Mouse (Mus musculus) ES-Bruce4 (cell line): Measurements from ENCODE around the gene Smim7. TPM values are rescaled to one million over a fixed set of nuclear protein-coding genes. Genes with fewer than 3 reads are reported as not detected.

ENCODE experiments used
- H3K27ac ChIP-seq: 2 replicates; pipeline ENCODE4 v1.5.1; 2012; ENCODE audit warnings: low read length, inconsistent platforms; ENCODE audit not compliant: insufficient read depth
- H3K27me3 ChIP-seq: 2 replicates; pipeline ENCODE4 v1.6.1; 2012; ENCODE audit warnings: mild to moderate bottlenecking, low read length, inconsistent platforms; ENCODE audit not compliant: control insufficient read depth, poor library complexity, insufficient read depth, severe bottlenecking
- H3K36me3 ChIP-seq: 2 replicates; pipeline ENCODE4 v1.6.1; 2012; ENCODE audit warnings: inconsistent platforms, mild to moderate bottlenecking, low read length, moderate library complexity; ENCODE audit not compliant: control insufficient read depth, poor library complexity, insufficient read depth, severe bottlenecking
- H3K4me1 ChIP-seq: one replicate; pipeline ENCODE4 v1.8.1; 2011; ENCODE audit warnings: low read length; ENCODE audit not compliant: control insufficient read depth, insufficient read depth
- H3K4me3 ChIP-seq: 2 replicates; pipeline ENCODE4 v1.5.1; 2011; ENCODE audit warnings: low read depth, mild to moderate bottlenecking, low read length
- H3K9ac ChIP-seq: 2 replicates; pipeline ENCODE4 v1.6.1; 2012; ENCODE audit warnings: low read depth, mild to moderate bottlenecking, inconsistent platforms; ENCODE audit not compliant: poor library complexity, severe bottlenecking
- H3K9me3 ChIP-seq: replicated peaks from 2 replicates; pipeline ENCODE4 v1.6.1; 2012; ENCODE audit warnings: mild to moderate bottlenecking, low read length, inconsistent platforms; ENCODE audit not compliant: control insufficient read depth, poor library complexity, insufficient read depth, severe bottlenecking
- CTCF ChIP-seq: IDR thresholded peaks from one replicate; pipeline ENCODE4 v1.8.1; 2011; ENCODE audit warnings: low read depth, low read length
- EP300 ChIP-seq: IDR thresholded peaks from 2 replicates; pipeline ENCODE4 v1.6.1; 2011; ENCODE audit warnings: low read depth, low read length; ENCODE audit not compliant: insufficient read depth
- POLR2A ChIP-seq: IDR thresholded peaks from one replicate; pipeline ENCODE4 v1.8.1; 2011; ENCODE audit warnings: low read length; ENCODE audit not compliant: insufficient read depth
- polyA plus RNA-seq: library from polyadenylated mRNA; stranded (reverse); fragments of >200 nt; gene quantifications from 2 replicates; pipeline ENCODE4 v1.2.4, GENCODE M21; 2011; ENCODE audit warnings: low read depth; ENCODE audit not compliant: missing spikeins, insufficient read depth, insufficient read length

The Smim7 gene
- polyA plus RNA-seq: 77.7 and 78.7 TPM in 2 replicates

DNA sequence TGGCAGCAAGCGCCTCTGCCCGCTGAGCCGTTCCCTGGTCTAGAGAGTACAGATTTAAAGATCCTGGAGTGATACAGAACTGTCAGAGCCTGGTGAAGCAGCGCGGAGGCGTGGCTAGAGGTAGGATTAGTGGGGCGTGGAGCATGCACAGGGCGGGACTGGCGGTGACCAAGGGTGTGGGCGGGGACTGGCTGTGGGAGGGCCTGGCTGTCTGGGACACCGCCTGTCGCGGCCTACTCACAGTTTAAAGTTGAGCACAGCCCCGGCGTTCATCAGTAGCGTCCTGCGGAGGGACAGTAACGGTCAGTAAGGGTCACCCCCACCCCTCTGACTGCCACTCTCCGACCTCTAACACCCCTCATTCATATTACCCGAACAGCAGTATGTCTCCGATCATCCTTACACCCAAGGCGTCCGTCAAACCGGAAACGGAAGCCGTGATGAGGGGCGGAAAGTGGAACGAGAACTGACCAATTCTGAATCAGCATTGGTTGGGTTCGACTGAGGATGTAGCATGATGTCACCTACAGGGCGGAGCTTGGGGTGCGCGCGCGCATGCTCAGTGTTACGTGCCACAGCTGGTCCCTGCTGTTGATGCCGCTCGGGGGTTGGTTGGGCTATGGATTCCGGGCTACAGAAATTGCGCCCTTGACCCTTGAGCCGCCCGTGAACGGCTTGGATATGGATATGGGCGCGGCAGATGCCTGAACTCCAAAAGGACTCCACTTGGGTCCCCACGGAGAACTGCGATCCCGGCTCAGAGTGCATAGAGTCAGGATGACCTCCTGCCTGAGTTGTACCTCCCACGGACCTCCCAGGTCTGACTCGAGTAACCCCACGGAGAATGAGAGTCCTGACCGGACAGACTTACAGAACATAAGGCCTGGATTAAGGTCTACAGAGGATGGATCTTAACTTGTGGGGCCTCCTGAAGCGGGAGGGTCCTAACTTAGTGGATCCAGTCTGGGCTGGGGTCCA, at the start of gene Smim7:
TSS of gene Smim7 (minus strand) at position 456 of the 978 bp plus-strand sequence.
- H3K4me1 ChIP-seq: peaks cover 2% of the 10 kb centered on the region
- peak within 1 kb of the TSS; percentile 95 for H3K4me3 ChIP-seq
- H3K27ac ChIP-seq: peak within 1 kb of the TSS; percentile 82
- H3K36me3 ChIP-seq: peaks cover 37% of the 10 kb centered on the region
- no peaks in the 10 kb centered on the region for H3K27me3 ChIP-seq
- no peaks in the 10 kb centered on the region for H3K9me3 ChIP-seq
- TF ChIP-seq POLR2A (peak; percentile 53), CTCF (no peak), EP300 (no peak)
- peak within 1 kb of the TSS; percentile 88 for H3K9ac ChIP-seq

DNA sequence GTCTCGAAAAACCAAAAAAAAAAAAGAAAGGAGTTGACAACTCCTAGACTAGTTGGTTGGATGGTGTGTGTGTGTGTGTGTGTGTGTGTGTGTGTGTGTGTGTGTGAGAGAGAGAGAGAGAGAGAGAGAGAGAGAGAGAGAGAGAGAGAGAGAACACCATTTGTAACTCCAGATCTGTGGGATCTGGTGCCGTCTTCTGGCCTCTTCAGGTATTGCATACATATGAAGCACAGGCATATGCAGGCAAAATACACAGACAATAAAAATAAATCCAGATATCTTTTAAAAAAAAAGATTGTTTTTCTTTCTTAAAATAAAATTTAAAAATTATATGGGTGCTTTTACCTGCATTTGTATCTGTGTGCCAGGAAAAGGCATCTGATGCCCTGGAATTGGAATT, 19.3 kb upstream of the Smim7 start:
- Histone ChIP-seq H3K4me1 (no peaks in the 10 kb centered on the region), H3K36me3 (no peaks in the 10 kb centered on the region), H3K27me3 (no peaks in the 10 kb centered on the region), H3K4me3 (no peak overlapping the region), H3K27ac (no peak overlapping the region), H3K9me3 (no peaks in the 10 kb centered on the region), H3K9ac (no peak overlapping the region)
- TF ChIP-seq EP300: no peak
- no peak for TF ChIP-seq CTCF
- no peak for TF ChIP-seq POLR2A

DNA sequence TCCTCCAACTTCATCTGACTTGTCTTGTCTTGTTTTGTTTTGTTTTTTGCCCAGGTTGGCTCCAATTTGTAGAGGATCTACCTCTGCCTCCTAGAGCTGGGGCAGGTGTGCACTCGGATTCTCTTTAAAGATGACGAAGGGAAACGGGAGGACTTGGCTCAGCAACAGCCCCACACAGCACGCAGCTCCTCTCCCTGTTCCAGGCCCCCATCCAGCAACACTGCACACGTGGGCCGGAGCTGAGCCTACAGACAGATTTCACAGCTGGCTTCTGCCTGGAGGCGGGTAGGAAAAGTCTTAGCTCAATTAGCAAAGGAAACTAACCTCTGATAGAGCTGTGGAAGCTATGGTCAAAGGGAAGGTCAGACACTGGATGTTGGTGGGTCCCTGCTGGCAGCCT, 18.4 kb upstream of the Smim7 start:
- Histone ChIP-seq H3K4me1 (no peaks in the 10 kb centered on the region), H3K4me3 (no peak overlapping the region), H3K9ac (no peak overlapping the region), H3K27me3 (no peaks in the 10 kb centered on the region), H3K27ac (no peak overlapping the region), H3K36me3 (no peaks in the 10 kb centered on the region), H3K9me3 (no peaks in the 10 kb centered on the region)
- TF ChIP-seq CTCF (no peak), EP300 (no peak), POLR2A (no peak)

GRCm38 (mm10) chr8:72588865-72589264, 18.0 kb upstream of the Smim7 start:
- H3K27me3 ChIP-seq: no peaks in the 10 kb centered on the region
- H3K4me3 ChIP-seq: no peak overlapping the region
- H3K27ac ChIP-seq: no peak overlapping the region
- H3K9ac ChIP-seq: no peak overlapping the region
- no peaks in the 10 kb centered on the region for H3K9me3 ChIP-seq
- H3K36me3 ChIP-seq: no peaks in the 10 kb centered on the region
- H3K4me1 ChIP-seq: no peaks in the 10 kb centered on the region
- no peak for TF ChIP-seq EP300
- no peak for TF ChIP-seq POLR2A
- TF ChIP-seq CTCF: no peak

DNA sequence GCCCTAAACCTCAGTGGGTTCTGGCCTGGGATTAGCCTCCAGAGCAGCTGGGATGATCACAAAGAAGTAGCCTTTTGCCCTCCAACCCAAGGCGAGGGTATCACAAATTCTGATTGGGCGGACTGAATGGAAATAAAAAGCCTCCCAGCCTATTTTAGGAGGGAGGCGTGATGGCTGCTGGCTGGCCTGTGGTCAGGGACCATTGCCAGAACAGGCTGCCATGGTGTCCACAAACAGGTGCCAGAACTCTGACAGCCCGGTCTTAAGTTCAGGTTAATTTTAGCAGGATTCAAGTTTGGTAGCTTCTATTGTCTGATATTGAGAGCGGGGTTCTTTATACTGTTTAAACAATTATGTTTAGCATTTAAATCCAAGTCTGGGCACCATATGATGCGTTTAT, 16.9 kb upstream of the Smim7 start:
- Histone ChIP-seq H3K27ac (no peak overlapping the region), H3K36me3 (no peaks in the 10 kb centered on the region), H3K4me3 (no peak overlapping the region), H3K4me1 (no peaks in the 10 kb centered on the region), H3K9me3 (no peaks in the 10 kb centered on the region), H3K9ac (no peak overlapping the region), H3K27me3 (no peaks in the 10 kb centered on the region)
- TF ChIP-seq EP300 (no peak), CTCF (no peak), POLR2A (no peak)

GRCm38 (mm10) chr8:72584390-72584789, 13.5 kb upstream of the Smim7 start:
- no peak overlapping the region for H3K27ac ChIP-seq
- H3K9me3 ChIP-seq: no peaks in the 10 kb centered on the region
- H3K9ac ChIP-seq: no peak overlapping the region
- H3K4me1 ChIP-seq: no peaks in the 10 kb centered on the region
- TF ChIP-seq EP300: no peak
- H3K27me3 ChIP-seq: no peaks in the 10 kb centered on the region
- no peak overlapping the region for H3K4me3 ChIP-seq
- H3K36me3 ChIP-seq: no peaks in the 10 kb centered on the region
